Mouse (Mus musculus): ENCODE data around the gene Mrpl45.

The Mrpl45 gene

DNA sequence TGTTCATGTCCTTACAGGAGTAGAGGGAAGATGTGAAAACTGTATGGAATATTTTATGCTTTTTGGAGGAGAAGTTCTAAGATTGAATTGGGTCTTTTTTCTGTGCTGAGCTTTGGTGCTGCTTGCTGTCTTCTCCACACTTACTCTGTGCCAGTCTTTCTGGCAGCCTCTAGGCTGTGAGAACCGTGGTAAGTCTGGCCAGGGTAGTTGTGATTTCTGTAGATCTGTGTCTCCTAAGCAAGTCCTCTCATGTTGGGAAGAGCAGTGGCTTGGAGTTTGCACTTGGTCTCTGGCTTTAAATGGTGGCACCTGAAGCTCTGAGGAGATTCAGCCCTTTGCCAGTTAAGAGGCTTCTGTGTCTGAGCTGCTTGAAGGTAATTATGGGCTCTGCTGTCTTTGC lies 50.0 kb downstream of the Mrpl45 start:
- DNase-seq (ENCODE audit: low spot score), result no peak

DNA sequence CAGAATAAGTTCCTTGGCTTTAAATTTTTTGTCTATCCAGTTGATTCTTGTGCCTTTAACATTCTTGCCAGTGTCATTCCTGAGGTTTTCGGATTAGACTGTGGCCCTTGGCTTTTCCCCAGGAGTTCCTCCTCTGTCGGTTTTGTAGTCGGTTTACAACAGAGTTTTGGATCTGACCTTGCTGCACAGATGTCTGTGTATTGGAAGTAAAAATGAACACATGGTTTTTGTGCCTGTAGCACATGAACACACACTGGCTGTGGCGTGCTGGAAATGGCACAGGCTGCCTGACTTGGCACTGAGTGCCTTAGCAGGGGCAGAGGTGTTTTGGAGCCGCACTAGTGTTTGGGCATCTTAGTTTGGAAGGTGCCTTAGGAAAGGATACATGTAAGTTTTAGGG lies 53.0 kb downstream of the Mrpl45 start:
- no peak for DNase-seq (ENCODE audit: low spot score)

DNA sequence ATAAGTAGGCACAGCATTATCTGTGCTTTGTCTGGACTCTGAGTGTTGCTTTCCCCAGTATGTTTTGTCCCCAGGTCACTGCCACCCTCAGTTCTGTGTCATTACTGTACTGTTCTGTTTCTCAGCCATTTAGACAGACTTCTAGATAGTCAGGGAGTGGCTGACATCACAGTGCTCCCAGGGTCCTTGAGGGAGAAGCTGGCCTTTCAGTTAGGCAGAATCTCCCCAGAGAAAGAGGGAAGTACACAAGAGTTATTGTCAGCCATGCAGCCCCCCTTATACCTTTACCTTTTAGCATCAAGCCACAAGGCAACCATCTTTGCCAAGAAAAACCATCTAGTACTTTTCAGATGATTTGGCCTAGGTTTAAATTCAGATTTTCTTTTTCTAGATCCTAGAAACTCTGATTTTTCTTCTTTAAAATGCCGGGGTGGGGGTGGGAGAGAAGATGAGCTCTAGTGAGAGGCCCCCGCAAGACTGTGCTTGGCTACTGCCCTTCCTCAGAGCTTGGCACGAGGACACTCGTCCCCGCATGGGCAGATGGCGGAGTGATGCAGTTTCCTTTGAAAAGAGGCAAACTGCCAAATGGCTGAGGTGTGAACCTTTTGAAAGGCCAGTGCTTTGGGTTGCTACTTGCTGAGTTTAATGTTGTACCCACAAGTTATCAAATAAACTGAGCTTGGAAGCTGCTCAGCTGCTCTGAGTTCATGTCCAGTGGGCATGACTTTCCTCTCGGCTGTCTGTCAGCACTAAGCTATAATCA lies 55.0 kb downstream of the Mrpl45 start:
- no peak for DNase-seq (ENCODE audit: low spot score)

DNA sequence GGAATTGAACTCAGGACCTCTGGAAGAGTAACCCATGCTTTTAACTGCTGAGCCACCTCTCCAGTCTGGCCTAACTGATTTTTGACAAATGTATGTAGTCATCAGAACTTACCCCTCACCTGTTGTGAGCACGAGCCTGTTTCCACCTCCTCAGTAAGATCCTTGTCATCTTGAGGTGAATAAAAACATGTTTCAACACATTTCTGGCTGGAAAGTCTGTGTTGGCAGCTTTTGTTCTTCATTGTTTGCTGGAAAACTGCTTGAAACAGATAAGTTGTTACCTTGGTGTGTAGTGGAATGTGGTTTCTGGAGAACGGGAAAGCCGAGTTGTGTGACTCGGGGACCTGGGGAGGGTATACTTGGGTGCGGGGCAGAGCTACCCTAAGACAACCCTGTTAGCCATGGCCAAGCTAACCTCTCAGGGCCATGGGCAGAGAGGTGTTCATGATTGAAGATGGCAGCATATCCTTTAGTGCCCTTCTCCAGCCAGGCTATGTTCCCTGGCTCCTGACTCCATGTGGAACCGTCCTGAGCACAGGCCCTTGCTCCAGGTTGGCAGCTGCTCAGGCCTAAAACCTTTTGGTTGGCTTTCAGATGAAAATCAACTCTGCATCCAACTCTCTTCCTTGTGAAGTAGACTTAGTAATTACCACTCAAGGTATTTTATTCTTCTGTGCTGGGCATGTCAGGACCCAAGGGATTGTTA lies 56.8 kb downstream of the Mrpl45 start:
- DNase-seq (ENCODE audit: low spot score), result no peak

DNA sequence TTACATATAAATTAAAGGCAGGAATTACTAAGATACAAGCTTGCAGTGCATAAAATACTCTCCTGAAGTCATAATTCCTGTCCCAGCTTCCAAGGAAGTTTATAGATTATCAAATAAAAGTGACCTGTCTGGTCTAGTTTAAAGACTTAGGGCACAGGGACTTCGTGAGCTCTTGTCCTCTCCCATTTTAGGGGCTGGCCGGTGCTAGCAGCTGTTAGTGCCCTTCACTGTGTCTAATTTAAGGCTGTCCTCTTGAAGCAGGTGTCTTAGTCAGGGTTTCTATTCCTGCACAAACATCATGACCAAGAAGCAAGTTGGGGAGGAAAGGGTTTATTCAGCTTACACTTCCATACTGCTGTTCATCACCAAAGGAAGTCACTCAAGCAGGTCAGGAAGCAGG lies 57.9 kb downstream of the Mrpl45 start:
- no peak for DNase-seq (ENCODE audit: low spot score)

Measured in spleen, adult 12 weeks (tissue).